Mouse (Mus musculus) cerebellum, adult 2 months (tissue): Measurements from ENCODE around the gene Pms2.

Experiments used
- CTCF ChIP-seq: fragments of 200-500 bp; IDR thresholded peaks from 2 replicates; pipeline ENCODE4 v1.5.1; 2011; ENCODE audit warnings: low read depth, mild to moderate bottlenecking, control low read depth, low read length, moderate library complexity, borderline replicate concordance; ENCODE audit not compliant: insufficient read depth
- POLR2A ChIP-seq: fragments of 200-500 bp; IDR thresholded peaks from 2 replicates; pipeline ENCODE4 v1.6.1; 2011; ENCODE audit warnings: low read length, control low read depth, borderline replicate concordance; ENCODE audit not compliant: insufficient read depth

DNA sequence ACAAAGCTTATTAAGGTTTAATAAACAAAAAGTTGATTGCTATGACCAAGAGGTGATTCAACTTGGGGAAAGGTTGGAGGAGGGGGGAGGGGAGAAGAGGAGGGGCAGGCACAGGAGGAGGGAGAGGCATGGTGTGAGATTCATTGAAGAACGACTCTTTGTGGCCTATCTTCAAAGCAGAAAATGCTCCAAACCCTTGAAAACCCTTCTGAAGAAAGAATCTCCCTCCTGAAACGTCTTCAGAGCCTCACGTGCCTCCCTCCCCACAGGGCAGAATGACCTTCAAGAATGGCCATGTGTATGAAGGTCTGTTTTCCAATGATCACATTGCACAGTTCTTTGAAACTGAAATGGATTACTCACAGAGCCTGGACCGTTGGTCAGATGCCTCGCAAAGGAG is 40.3 kb downstream of the Pms2 start:
- TF ChIP-seq CTCF (no peak), POLR2A (no peak)
